Mouse (Mus musculus): ENCODE data around the gene Prkcg. TPM values are rescaled to one million over a fixed set of nuclear protein-coding genes. Genes with fewer than 3 reads are reported as not detected.

The Prkcg gene
- polyA plus RNA-seq, 2 experiments: 0.17 to 1.6 TPM

DNA sequence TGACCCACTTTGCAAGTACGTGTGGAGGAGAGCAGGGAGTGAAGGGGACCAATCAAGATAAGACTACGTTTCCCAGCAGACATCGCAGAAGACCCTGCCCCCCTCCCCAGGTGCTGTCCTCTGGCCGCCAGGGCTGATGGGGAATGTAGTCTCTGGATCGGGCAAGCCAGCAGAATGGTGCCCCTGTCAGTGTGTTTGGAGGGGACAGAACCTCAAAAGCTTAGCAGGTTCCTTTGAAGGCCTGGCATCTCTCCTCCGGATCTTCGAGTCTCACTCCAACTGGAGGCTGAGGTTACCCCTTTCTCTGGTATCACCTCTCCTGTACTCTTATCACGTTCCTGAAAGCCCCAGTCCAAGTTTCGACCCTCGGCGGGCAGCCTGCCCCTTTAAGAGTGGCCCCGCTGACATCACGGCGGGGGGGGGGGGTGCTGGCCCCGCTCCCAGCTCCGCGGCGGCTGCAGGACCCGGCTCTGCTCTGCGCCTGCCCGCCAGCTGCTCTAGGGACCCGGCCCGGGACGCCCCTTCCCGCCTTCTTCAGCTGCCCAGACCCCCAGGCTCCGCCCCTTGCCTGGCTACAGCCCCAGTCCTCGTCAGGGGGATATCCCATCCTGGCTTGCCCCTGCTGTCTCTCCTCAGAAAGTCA, 42.7 kb downstream of the Prkcg start:
- Histone ChIP-seq H3K9ac (ENCODE audit: low read depth, low read length, severe bottlenecking) (peak overlapping the region; percentile 49), H3K4me1 (ENCODE audit: control insufficient read depth, insufficient read depth, low read length) (peaks cover 13% of the 10 kb centered on the region; the same call in 1 of the 2 replicates), H3K4me2 (replicated peaks; ENCODE audit: low read depth, low read length, severe bottlenecking) (peak overlapping the region; percentile 47), H3K27me3 (ENCODE audit: control insufficient read depth, insufficient read depth, low read length) (no peaks in the 10 kb centered on the region), H3K27ac (replicated peaks; ENCODE audit: low read depth, low read length) (peak overlapping the region; percentile 86), H3K9me3 (ENCODE audit: control insufficient read depth, low read length) (no peaks in the 10 kb centered on the region), H3K36me3 (ENCODE audit: control insufficient read depth, insufficient read depth, low read length) (no peaks in the 10 kb centered on the region; the same call in 1 of the 2 replicates), H3K4me3 (replicated peaks; ENCODE audit: low read length) (peak overlapping the region; percentile 65)
- ATAC-seq (ENCODE audit: low FRiP score, low read depth) (peak; percentile 92), DNase-seq (ENCODE audit: low spot score) (peak; percentile 90)
- under 1% methylated on average over 26 of the region's 27 CpGs for WGBS
- no peak for TF ChIP-seq POLR2A (IDR thresholded peaks at IDR 0.05; ENCODE audit: borderline replicate concordance, extremely low read depth, insufficient read depth, insufficient read length)

GRCm38 (mm10) chr7:3332224-3332615, 43.2 kb downstream of the Prkcg start:
- DNase-seq (ENCODE audit: low spot score): no peak
- Histone ChIP-seq H3K36me3 (ENCODE audit: control insufficient read depth, insufficient read depth, low read length) (no peaks in the 10 kb centered on the region; the same call in 1 of the 2 replicates), H3K4me3 (replicated peaks; ENCODE audit: low read length) (peak overlapping the region; percentile 65), H3K9ac (ENCODE audit: low read depth, low read length, severe bottlenecking) (peak overlapping the region; percentile 49), H3K4me2 (replicated peaks; ENCODE audit: low read depth, low read length, severe bottlenecking) (peak overlapping the region; percentile 47), H3K27me3 (ENCODE audit: control insufficient read depth, insufficient read depth, low read length) (no peaks in the 10 kb centered on the region), H3K9me3 (ENCODE audit: control insufficient read depth, low read length) (no peaks in the 10 kb centered on the region), H3K4me1 (ENCODE audit: control insufficient read depth, insufficient read depth, low read length) (peaks cover 13% of the 10 kb centered on the region; the same call in 1 of the 2 replicates), H3K27ac (replicated peaks; ENCODE audit: low read depth, low read length) (peak overlapping the region; percentile 86)
- no peak for ATAC-seq (ENCODE audit: low FRiP score, low read depth)
- TF ChIP-seq POLR2A (IDR thresholded peaks at IDR 0.05; ENCODE audit: borderline replicate concordance, extremely low read depth, insufficient read depth, insufficient read length): no peak
- WGBS: 0% methylated on average over 4 of the region's 4 CpGs

- Histone ChIP-seq H3K36me3 (ENCODE audit: control insufficient read depth, insufficient read depth, low read length) (peaks cover 4% of the 10 kb centered on the region; the same call in 1 of the 2 replicates), H3K4me3 (replicated peaks; ENCODE audit: low read length) (peak within 1 kb of the TSS; percentile 65), H3K9me3 (ENCODE audit: control insufficient read depth, low read length) (no peaks in the 10 kb centered on the region), H3K27ac (replicated peaks; ENCODE audit: low read depth, low read length) (peak within 1 kb of the TSS; percentile 86), H3K27me3 (ENCODE audit: control insufficient read depth, insufficient read depth, low read length) (no peaks in the 10 kb centered on the region), H3K4me1 (ENCODE audit: control insufficient read depth, insufficient read depth, low read length) (peaks cover 13% of the 10 kb centered on the region; the same call in 1 of the 2 replicates), H3K4me2 (replicated peaks; ENCODE audit: low read depth, low read length, severe bottlenecking) (peak within 1 kb of the TSS; percentile 47), H3K9ac (ENCODE audit: low read depth, low read length, severe bottlenecking) (peak within 1 kb of the TSS; percentile 87)
- ATAC-seq (ENCODE audit: low FRiP score, low read depth) (peak; percentile 64), DNase-seq (ENCODE audit: low spot score) (peak; percentile 67)
- no peak for TF ChIP-seq POLR2A (IDR thresholded peaks at IDR 0.05; ENCODE audit: borderline replicate concordance, extremely low read depth, insufficient read depth, insufficient read length)
- WGBS: 1% methylated on average over 61 of the region's 65 CpGs
Measured at GRCm38 (mm10) chr7:3332619-3333521, 43.9 kb downstream of the Prkcg start, which contains the start of gene Cacng7. TSS of gene Cacng7 (plus strand) at chr7:3332955.

DNA sequence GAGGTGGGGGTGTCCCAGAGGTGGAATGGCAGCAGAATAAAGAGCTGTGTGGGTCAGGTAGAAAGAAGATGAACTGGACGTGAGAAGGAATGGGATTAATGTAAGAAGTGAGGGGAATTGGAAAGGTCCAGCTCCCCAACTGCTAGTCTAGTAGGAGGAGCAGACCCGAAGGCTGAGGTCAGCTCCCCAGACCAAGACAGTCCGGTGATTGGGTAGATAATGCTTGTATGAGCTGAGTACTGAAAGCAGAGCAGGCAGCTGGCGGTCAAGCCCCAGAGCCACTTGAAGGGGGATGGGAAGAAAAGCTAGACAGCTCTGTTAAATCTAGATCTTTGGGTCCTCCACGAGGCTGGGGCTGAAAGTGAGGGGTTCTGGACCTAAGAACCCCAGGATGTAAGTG, 44.6 kb downstream of the Prkcg start:
- H3K27me3 ChIP-seq (ENCODE audit: control insufficient read depth, insufficient read depth, low read length): no peaks in the 10 kb centered on the region
- DNase-seq (ENCODE audit: low spot score): no peak

GRCm38 (mm10) chr7:3336412-3336811, 47.4 kb downstream of the Prkcg start:
- TF ChIP-seq POLR2A (IDR thresholded peaks at IDR 0.05; ENCODE audit: borderline replicate concordance, extremely low read depth, insufficient read depth, insufficient read length): no peak
- H3K9ac ChIP-seq (ENCODE audit: low read depth, low read length, severe bottlenecking): no peak overlapping the region
- H3K4me1 ChIP-seq (ENCODE audit: control insufficient read depth, insufficient read depth, low read length): peaks cover 6% of the 10 kb centered on the region; the same call in 1 of the 2 replicates
- WGBS: 70% methylated on average over 14 of the region's 17 CpGs
- no peaks in the 10 kb centered on the region for H3K9me3 ChIP-seq (ENCODE audit: control insufficient read depth, low read length)
- H3K4me3 ChIP-seq (replicated peaks; ENCODE audit: low read length): no peak overlapping the region
- H3K27me3 ChIP-seq (ENCODE audit: control insufficient read depth, insufficient read depth, low read length): no peaks in the 10 kb centered on the region
- H3K4me2 ChIP-seq (replicated peaks; ENCODE audit: low read depth, low read length, severe bottlenecking): no peak overlapping the region
- ATAC-seq (ENCODE audit: low FRiP score, low read depth) (no peak), DNase-seq (ENCODE audit: low spot score) (no peak)
- H3K36me3 ChIP-seq (ENCODE audit: control insufficient read depth, insufficient read depth, low read length): peaks cover 28% of the 10 kb centered on the region
- H3K27ac ChIP-seq (replicated peaks; ENCODE audit: low read depth, low read length): no peak overlapping the region

More for the DNA sequence above, 44.6 kb downstream of the Prkcg start:
- Histone ChIP-seq H3K4me2 (replicated peaks; ENCODE audit: low read depth, low read length, severe bottlenecking) (peak overlapping the region; percentile 47), H3K36me3 (ENCODE audit: control insufficient read depth, insufficient read depth, low read length) (peaks cover 6% of the 10 kb centered on the region; the same call in 1 of the 2 replicates), H3K27ac (replicated peaks; ENCODE audit: low read depth, low read length) (no peak overlapping the region), H3K9ac (ENCODE audit: low read depth, low read length, severe bottlenecking) (peak overlapping the region; percentile 87), H3K9me3 (ENCODE audit: control insufficient read depth, low read length) (no peaks in the 10 kb centered on the region), H3K4me3 (replicated peaks; ENCODE audit: low read length) (peak overlapping the region; percentile 65), H3K4me1 (ENCODE audit: control insufficient read depth, insufficient read depth, low read length) (peaks cover 13% of the 10 kb centered on the region; the same call in 1 of the 2 replicates)
- no peak for ATAC-seq (ENCODE audit: low FRiP score, low read depth)
- 12% methylated on average over 5 of the region's 5 CpGs for WGBS
- no peak for TF ChIP-seq POLR2A (IDR thresholded peaks at IDR 0.05; ENCODE audit: borderline replicate concordance, extremely low read depth, insufficient read depth, insufficient read length)
